Mouse (Mus musculus): ENCODE data around the gene Olfr414.

Olfr414 gene

GRCm38 (mm10) chr1:174423764-174424163 is at the start of gene Olfr414:
TSS of gene Olfr414 (plus strand) at chr1:174424064.
- DNase-seq (ENCODE audit: inconsistent ontology term) = no peak

- no peak for DNase-seq (ENCODE audit: inconsistent ontology term)
Measured at GRCm38 (mm10) chr1:174390746-174391145, 33.1 kb upstream of the Olfr414 start, which contains the start of gene Olfr248. TSS of gene Olfr248 (plus strand) at chr1:174391046.

GRCm38 (mm10) chr1:174422959-174423358 is 905 bp upstream of the Olfr414 start:
- no peak for DNase-seq (ENCODE audit: inconsistent ontology term)

GRCm38 (mm10) chr1:174426180-174426986 is 2.5 kb downstream of the Olfr414 start:
- no peak for DNase-seq (ENCODE audit: inconsistent ontology term)

- DNase-seq (ENCODE audit: inconsistent ontology term) = no peak
Measured at GRCm38 (mm10) chr1:174427402-174427801, 3.5 kb downstream of the Olfr414 start.

GRCm38 (mm10) chr1:174428407-174428806 is 4.5 kb downstream of the Olfr414 start:
- no peak for DNase-seq (ENCODE audit: inconsistent ontology term)

- DNase-seq (ENCODE audit: inconsistent ontology term) = no peak
Measured at GRCm38 (mm10) chr1:174434121-174434520, 10.3 kb downstream of the Olfr414 start.

- DNase-seq (ENCODE audit: inconsistent ontology term) = no peak
Measured at GRCm38 (mm10) chr1:174441782-174442181, 17.9 kb downstream of the Olfr414 start, which contains the start of gene Olfr220. TSS of gene Olfr220 (plus strand) at chr1:174442082.

- no peak for DNase-seq (ENCODE audit: inconsistent ontology term)
Measured at GRCm38 (mm10) chr1:174455100-174455499, 31.2 kb downstream of the Olfr414 start.

GRCm38 (mm10) chr1:174465385-174465784 is 41.5 kb downstream of the Olfr414 start:
- no peak for DNase-seq (ENCODE audit: inconsistent ontology term)

- DNase-seq (ENCODE audit: inconsistent ontology term) = peak; percentile 40
Measured at GRCm38 (mm10) chr1:174466240-174466639, 42.4 kb downstream of the Olfr414 start.

GRCm38 (mm10) chr1:174469736-174470135 is 45.9 kb downstream of the Olfr414 start:
- DNase-seq (ENCODE audit: inconsistent ontology term) = peak; percentile 28

- DNase-seq (ENCODE audit: inconsistent ontology term) = no peak
Measured at GRCm38 (mm10) chr1:174482567-174482966, 58.7 kb downstream of the Olfr414 start.

Measured in Muller cell, postnatal 12 days (primary cell).